Mouse (Mus musculus) right cerebral cortex, postnatal 36 days (tissue): ENCODE data around the gene Clec2g.
A peak's percentile ranks its signal among the peaks of the same experiment; 100 is the strongest.
"Not testable (repeated sequence)": the region's sequence is repeated elsewhere in the genome, so short reads cannot be mapped to it uniquely, and the experiment has no call there.

ENCODE experiments used
- DNase-seq, 2 experiments: peaks; one replicate each; pipeline ENCODE4 v3.0.0; 2022; ENCODE audit warnings: low spot score in 2 of 2, mixed read lengths in 1 of 2

Clec2g gene

DNA sequence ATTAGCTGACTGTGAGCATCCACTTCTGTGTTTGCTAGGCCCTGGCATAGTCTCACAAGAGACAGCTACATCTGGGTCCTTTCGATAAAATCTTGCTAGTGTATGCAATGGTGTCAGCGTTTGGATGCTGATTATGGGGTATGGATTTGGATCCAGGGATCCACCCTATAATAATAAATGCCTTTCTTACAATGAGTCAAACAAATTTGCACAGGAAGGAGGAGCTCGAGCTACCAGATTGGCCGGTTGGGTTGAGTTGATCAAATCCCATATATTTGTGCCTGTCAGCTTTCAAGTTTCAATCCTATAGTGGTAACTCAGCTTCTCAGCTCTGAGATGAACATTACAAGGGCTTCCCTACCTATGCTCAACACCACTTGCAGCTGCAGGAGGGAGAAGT, at the start of gene Clec2g:
Clec2g (plus strand) TSS at position 301 of the 400 bp plus-strand sequence.
- not testable (repeated sequence) for DNase-seq

DNA sequence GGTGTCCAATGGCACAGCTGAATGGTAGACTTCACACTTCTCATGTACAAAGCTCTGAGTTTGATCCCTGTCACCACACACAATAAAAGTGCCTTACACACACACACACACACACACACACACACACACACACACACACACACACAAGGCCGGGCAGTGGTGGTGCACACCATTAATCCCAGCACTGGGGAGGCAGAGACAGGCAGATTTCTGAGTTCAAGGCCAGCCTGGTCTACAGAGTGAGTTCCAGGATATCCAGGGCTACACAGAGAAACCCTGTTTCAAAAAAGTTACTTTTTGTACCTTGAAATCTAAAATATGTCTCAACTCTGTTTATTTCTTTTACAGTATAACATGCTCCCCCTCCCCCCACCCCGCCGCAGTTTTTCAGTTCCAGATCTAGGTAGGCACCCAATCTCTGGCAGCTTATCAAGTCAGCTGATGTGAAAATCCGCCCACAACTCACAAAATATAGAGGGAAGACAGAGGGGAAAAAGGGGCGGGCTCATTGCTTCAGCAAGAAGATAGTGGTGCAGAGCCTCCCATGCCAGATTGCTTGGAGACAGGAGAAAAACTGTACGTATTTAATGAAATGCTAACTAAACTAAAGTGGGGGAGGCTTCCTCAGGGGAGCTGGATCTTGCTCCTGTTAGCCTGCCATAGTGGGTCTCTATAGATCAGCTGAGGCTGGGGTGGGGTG, 46.9 kb upstream of the Clec2g start, which contains the start of gene Clec2i:
Clec2i (plus strand) TSS at position 498 of the 700 bp plus-strand sequence.
- DNase-seq, result peak; percentile 15 to 49

- no peak for DNase-seq
Measured at GRCm38 (mm10) chr6:128888834-128889233, 45.3 kb upstream of the Clec2g start.

DNA sequence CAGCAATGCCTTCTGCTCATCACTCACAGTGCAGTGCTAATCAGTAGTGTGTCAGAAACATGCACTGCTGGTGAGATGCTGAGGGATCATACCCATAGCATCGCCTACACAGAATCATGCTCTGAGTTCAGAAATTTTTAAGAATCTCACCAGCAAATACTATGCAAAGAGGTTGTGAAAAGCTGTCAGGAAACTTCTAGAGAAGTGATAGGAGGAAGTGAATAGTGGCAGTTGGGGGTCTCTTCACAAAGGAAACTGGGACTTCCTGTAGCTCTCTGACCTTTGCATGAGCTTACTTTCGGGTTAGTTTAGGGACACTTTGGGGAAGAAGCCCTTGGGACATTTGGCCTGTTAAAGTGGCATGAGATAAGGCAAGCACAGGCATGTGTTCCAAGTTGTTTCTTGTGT, 43.2 kb upstream of the Clec2g start, which contains the start of gene BC035044:
BC035044 (minus strand) TSS at position 179 of the 408 bp plus-strand sequence.
- no peak for DNase-seq

DNA sequence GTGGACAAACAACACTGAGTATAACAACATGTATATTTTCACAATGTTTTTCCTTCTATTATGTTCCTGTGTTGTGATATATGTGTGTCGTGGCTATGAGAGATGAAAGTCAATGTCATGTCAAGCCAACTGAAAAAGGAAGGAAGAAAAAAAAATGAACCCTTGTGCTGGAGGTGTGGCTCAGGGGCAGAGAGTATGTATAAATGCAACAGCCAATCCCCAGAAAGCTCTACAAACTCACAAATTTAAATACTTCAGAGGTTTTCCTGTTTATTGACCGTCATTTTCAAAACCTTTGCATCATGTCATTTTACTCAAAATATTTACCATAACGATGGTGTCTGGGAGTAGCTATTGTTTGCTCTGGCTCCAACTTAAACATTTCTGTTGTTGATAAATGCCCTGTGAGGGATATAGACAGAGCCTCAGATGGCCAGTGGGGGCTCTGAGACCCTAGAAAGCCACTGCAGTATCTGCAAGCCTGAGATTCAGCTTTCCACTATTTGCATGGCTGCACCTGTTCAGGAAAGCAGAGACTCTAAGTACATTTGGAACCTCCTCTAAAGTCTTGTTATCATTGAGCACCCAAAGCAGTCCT, 38.7 kb upstream of the Clec2g start:
- DNase-seq, result no peak

GRCm38 (mm10) chr6:128900044-128900443, 34.1 kb upstream of the Clec2g start:
- no peak for DNase-seq

DNA sequence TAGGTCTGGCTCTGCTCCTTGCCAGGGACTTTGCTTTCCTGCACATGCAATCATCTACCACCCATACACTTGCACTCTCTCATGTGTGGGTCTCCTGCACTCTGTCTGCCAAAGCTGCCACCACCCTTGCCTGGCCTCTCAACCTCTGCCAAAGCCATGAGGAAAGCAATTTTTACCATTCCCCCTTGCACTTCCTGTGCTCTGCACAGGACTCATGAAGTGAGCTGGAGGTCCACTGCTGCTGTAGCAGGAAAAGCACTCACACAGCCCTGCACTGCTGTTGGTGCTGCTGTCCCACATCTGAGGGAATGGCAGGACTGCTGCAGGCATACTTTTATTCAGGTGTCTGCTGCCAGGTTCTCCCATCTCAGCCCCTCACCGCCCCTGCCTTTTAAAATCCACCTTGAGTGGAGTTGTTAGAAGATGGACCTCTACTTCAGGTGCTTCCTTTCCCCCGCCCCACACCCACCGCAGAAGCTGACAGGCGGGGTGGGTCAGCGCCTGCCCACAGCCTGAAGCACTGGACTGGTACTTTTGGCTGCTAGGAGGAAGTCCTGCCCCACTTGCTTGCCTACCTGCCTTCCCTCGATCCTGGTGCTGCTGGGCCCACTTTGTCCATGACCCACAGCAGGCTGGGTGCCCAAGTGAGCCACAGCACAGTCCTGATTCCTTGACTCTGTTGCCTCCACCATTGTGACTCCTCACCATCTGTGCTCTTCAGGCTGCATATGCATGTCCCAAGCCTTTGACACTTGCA, 33.2 kb upstream of the Clec2g start:
- DNase-seq, result not testable (repeated sequence)

GRCm38 (mm10) chr6:128913598-128914254, 20.5 kb upstream of the Clec2g start:
- DNase-seq, result no peak

GRCm38 (mm10) chr6:128917322-128917721, 16.9 kb upstream of the Clec2g start:
- no peak for DNase-seq

GRCm38 (mm10) chr6:128933050-128933449, 1.1 kb upstream of the Clec2g start:
- no peak for DNase-seq

DNA sequence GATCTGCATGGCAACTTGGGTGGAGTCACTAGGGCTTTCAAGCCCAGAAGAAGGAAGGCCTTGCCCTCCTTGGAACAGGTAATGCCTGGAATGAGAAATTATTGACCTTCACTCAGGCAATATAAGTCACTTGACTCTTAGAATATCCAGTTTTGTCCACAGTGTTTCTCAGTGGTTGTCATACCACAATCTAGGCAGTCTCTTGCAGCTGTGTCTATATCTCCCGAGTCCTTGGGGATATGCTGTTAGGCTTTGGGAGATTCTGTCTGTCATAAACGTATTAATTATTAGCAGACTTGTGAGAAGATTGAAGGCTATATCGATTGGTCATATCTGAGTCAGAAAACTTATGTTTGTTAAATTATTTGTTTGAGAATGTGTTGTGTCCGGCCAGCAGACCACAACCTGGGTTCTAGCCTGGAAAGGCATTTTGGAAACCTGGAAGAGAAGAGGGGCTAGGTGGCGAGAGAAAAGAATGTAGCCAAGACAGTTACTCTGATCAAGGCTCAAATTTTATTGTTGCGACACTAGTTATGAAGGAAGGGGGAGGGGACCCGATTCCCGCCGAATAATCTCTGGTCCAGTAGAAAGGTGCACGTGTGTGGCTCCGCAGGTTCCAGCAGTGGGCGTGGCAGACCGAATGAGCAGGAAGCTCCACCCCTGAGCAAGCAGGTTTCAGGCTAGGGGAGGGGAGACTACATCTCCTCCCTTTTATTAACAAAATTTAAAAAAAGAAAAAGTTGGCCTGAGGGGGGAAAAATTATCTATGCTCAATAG, 1.9 kb downstream of the Clec2g start:
- not testable (repeated sequence) for DNase-seq

DNA sequence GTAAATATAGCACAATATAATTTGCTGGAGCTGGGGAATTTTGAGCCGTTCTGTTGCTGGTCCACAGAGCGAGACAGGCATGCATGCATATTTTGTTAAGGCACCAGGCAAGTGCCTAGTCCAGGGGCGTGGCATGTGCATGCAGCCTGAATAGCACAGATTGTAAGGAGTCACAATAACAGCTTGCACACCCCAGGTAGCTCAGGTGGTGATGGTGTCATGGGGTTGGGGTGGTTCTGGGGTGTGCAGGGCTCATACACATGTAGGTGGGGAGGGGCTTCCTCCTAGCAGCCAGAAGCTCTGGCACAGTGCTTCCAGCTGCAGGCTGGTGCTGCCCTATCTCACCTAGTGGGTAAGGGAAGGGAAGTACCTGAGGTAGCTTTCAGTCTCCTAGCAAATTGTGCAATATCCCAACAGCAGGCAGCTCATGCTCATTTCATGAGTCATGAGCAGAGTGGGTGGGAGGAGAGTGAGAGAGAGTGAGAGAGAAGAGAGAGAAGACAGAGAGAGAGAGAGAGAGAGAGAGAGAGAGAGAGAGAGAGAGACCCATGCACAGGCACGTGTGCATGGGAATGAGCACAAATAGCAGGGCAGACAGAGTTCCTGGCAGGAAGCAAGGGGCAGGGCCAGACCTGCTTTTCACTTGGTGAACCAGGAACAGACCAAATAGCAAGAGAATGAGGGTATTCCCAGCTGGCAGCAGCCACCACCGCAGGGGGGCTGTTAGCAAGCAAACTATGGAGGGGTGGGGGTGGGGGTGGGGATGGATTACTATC, 7.7 kb downstream of the Clec2g start:
- peak in 1 of 2 experiments; percentile 1 for DNase-seq

DNA sequence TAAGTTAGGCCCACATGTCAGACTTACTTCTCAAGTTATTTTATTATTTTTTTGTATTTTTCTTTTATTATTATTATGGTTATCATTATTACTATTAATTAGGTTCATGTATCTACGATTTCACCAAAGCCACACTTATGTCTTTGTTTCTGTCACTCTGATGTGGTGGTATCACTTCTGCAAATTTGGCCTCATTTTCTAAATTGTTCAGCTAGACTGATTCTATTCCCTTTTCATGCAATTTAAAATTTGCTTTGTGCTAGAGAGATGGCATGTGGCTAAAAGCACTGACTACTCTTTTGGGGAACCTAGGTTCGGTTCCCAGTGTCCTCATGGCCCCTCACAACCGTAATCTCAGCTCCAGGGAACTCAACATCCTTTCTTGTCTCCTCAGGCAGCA, 11.4 kb downstream of the Clec2g start:
- no peak for DNase-seq

- DNase-seq, result no peak
Measured at GRCm38 (mm10) chr6:128961110-128961509, 26.9 kb downstream of the Clec2g start.

DNA sequence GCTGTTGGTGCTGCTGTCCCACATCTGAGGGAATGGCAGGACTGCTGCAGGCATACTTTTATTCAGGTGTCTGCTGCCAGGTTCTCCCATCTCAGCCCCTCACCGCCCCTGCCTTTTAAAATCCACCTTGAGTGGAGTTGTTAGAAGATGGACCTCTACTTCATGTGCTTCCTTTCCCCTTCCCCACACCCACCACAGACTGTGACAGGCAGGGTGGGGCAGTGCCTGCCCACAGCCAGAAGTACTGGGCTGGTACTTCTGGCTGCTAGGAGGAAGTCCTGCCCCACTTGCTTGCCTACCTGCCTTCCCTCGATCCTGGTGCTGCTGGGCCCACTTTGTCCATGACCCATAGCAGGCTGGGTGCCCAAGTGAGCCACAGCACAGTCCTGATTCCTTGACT, 27.9 kb downstream of the Clec2g start:
- DNase-seq, result not testable (repeated sequence)

DNA sequence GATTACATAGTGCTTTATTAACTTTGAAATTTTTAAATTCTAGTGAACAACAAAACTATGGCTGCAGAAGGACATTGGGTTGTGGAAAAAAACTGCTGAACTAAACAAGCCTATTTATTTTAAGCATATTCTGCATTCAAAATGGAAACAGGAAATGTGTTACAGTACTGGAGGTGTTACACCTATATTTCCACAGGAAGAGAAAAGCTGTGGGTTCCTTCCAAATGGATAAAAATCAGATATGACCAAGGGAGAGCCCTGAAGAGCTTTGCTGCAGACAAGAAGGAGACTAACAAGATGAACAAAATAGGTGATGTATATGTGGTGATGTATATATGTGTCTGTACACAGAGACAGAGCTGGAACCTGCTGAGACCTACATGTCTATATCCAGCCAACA, 30.3 kb downstream of the Clec2g start:
- DNase-seq, result no peak

DNA sequence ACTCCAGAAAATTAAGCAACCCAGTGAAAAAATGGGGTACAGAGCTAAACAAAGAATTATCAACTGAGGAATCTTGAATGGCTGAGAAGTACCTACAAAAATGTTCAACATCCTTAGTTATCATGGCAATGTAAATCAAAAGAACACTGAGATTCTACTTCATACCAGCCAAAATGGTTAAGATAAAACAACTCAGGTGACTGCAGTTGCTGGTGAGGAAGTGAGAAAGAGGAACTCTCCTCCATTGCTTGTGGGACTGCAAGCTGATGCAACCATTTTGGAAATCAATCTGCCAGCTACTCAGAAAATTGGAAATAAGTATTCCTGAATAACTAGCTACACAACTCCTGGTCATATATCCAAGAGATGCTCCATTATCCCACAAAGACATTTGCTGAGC, 34.3 kb downstream of the Clec2g start:
- no peak for DNase-seq

DNA sequence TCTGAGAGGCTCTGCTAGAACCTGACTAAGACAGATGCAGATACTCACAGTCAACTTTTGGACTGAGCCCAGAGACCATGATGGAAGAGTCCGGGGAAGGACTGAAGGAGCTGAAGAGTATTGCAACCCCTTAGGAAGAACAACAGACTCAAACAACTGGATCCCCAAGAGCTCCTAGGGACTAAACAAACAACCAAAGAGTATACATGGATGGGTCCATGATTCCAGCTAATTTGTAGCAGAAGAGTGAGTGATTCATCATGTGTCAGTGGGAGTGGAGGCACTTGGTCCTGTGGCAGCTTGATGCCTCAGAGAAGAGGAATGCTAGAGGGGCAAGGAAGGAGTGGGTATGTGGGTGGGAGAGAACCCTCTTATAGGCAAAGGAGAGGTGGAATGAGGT, 35.6 kb downstream of the Clec2g start:
- no peak for DNase-seq

DNA sequence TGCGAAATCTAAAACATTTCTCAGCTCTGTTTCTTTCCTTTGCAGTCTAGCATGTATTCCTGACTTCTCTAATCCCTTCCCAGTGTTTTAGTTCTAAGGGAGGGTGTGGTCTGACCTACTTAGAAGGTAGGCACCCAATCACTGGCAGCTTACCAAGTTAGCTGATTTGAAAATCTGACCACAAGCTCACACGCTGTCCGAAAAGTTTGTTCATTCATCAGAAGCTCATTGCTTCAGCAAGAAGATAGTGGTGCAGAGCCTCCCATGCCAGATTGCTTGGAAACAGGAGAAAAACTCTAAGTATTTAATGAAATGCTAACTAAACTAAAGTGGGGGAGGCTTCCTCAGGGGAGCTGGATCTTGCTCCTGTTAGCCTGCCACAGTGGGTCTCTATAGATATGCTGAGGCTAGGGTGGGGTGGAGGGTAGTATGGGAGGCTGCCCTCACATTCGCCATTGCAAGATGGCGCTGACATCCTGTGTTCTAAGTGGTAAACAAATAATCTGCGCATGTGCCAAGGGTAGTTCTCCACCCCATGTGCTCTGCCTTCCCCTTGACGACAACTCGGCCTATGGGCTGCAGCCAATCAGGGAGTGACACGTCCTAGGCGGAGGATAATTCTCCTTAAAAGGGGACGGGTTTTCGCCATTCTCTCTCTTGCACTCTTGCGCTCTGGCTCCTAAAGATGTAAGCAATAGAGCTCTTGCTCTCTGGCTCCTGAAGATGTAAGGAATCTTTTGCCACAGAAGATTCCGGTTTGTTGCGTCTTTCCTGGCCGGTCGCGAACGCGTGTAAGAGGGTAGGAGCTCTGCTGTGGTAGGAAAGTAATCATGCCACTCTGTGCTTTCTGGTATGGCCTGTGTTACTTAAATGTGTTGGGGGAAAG, 36.6 kb downstream of the Clec2g start:
- not testable (repeated sequence) for DNase-seq
